Mouse (Mus musculus) monocyte, adult 59 days (primary cell): ENCODE measurements around the gene Serpinb3d. TPM values are rescaled to one million over a fixed set of nuclear protein-coding genes. Genes with fewer than 3 reads are reported as not detected.

ENCODE experiments used
- total RNA-seq, 2 experiments: library from RNA; stranded (reverse); gene quantifications; one replicate each; pipeline ENCODE4 v1.2.4; 2023

The Serpinb3d gene
- total RNA-seq = not detected

GRCm38 (mm10) chr1:107083406-107083805 is at the start of gene Serpinb3d:
TSS of gene Serpinb3d (minus strand) at chr1:107083506.

GRCm38 (mm10) chr1:107052203-107052602 is 31.1 kb downstream of the Serpinb3d start, which contains the start of gene Serpinb3a:
TSS of gene Serpinb3a (minus strand) at chr1:107052303.

Other genes with a start within 250 kb of the Serpinb3d start
- not detected for gene Serpinb5, start 222.3 kb downstream of the Serpinb3d start, total RNA-seq
- under 1 TPM in 1 of 2 experiments, not detected in 1; 0.39 TPM for gene Serpinb12, start 149.1 kb downstream of the Serpinb3d start, total RNA-seq
- not detected for gene Serpinb13, start 102.5 kb downstream of the Serpinb3d start, total RNA-seq
- gene Serpinb3a, start 31.2 kb downstream of the Serpinb3d start, total RNA-seq = not detected
- gene Serpinb3b, start 194.9 kb upstream of the Serpinb3d start, total RNA-seq = not detected
- not detected for gene Serpinb3c, start 194.9 kb upstream of the Serpinb3d start, total RNA-seq